Mouse (Mus musculus): ENCODE data around the gene Mafk.

GRCm38 (mm10) chr5:139797473-139798167 is 6.3 kb downstream of the Mafk start:
- TF ChIP-seq CTCF (conservative IDR thresholded peaks at IDR 0.05; ENCODE audit: insufficient read depth, insufficient read length, low read depth, low read length) (no peak), POLR2A (IDR thresholded peaks at IDR 0.05; ENCODE audit: low read depth, low read length) (no peak)
